Mouse (Mus musculus) forebrain, embryonic 12.5 days (tissue): Measurements from ENCODE around the gene Akain1. TPM values are rescaled to one million over a fixed set of nuclear protein-coding genes. Genes with fewer than 3 reads are reported as not detected.
A peak's percentile ranks its signal among the peaks of the same experiment; 100 is the strongest.

Experiments
- ATAC-seq: fragments of 200-750 bp; cut with Nextera tagmentation; 2 replicates; pipeline ENCODE4 v1.8.0; 2017; ENCODE audit warnings: moderate TSS enrichment; ENCODE audit not compliant: low FRiP score
- H3K27ac ChIP-seq: fragments of 300-500 bp; sonication (generic); 2 replicates; pipeline ENCODE4 v1.5.1; 2016; ENCODE audit warnings: mild to moderate bottlenecking
- H3K27me3 ChIP-seq: fragments of 300-500 bp; sonication (generic); 2 replicates; pipeline ENCODE4 v1.6.1; 2016; ENCODE audit warnings: mild to moderate bottlenecking
- H3K36me3 ChIP-seq: fragments of 300-500 bp; sonication (generic); replicated peaks from 2 replicates; pipeline ENCODE4 v1.6.1; 2016; ENCODE audit warnings: mild to moderate bottlenecking
- H3K4me1 ChIP-seq: fragments of 300-500 bp; sonication (generic); 2 replicates; pipeline ENCODE4 v1.6.1; 2016
- H3K4me2 ChIP-seq: fragments of 300-500 bp; sonication (generic); 2 replicates; pipeline ENCODE4 v1.6.1; 2016; ENCODE audit warnings: mild to moderate bottlenecking, moderate library complexity
- H3K4me3 ChIP-seq: fragments of 300-500 bp; sonication (generic); replicated peaks from 2 replicates; pipeline ENCODE4 v1.5.1; 2016; ENCODE audit warnings: mild to moderate bottlenecking
- H3K9ac ChIP-seq: fragments of 300-500 bp; sonication (generic); 2 replicates; pipeline ENCODE4 v1.6.1; 2016; ENCODE audit warnings: mild to moderate bottlenecking
- H3K9me3 ChIP-seq: fragments of 300-500 bp; sonication (generic); 2 replicates; pipeline ENCODE4 v1.6.1; 2016
- WGBS: fragments of 180-500 bp; shearing (Covaris S2); methylation state at CpG from one replicate; pipeline ENCODE4 v1.1.7; 2016; 5-methylcytosine and 5-hydroxymethylcytosine counted together
- polyA plus RNA-seq: library from polyadenylated mRNA; unstranded; fragments of >200 nt; fragmentation: Nextera tagmentation; extraction: Ambion mirVana; gene quantifications from 2 replicates; pipeline ENCODE4 v1.2.1, GENCODE M21; 2016

The Akain1 gene
- polyA plus RNA-seq, 1 experiment from 2014 or later: 0.10 TPM

GRCm38 (mm10) chr17:69488826-69489225, 49.7 kb downstream of the Akain1 start:
- H3K9me3 ChIP-seq: no peaks in the 10 kb centered on the region
- H3K4me3 ChIP-seq: no peak overlapping the region
- ATAC-seq: no peak
- H3K4me1 ChIP-seq: no peaks in the 10 kb centered on the region
- 94% methylated on average over 5 of the region's 5 CpGs for WGBS
- H3K36me3 ChIP-seq: no peaks in the 10 kb centered on the region
- H3K4me2 ChIP-seq: no peak overlapping the region
- no peak overlapping the region for H3K27ac ChIP-seq
- H3K27me3 ChIP-seq: no peaks in the 10 kb centered on the region
- no peak overlapping the region for H3K9ac ChIP-seq

GRCm38 (mm10) chr17:69492368-69492767, 53.2 kb downstream of the Akain1 start:
- H3K27ac ChIP-seq: no peak overlapping the region
- ATAC-seq: no peak
- H3K9ac ChIP-seq: no peak overlapping the region
- no peaks in the 10 kb centered on the region for H3K9me3 ChIP-seq
- H3K4me1 ChIP-seq: no peaks in the 10 kb centered on the region
- no peaks in the 10 kb centered on the region for H3K27me3 ChIP-seq
- no peaks in the 10 kb centered on the region for H3K36me3 ChIP-seq
- 75% methylated on average over 6 of the region's 6 CpGs for WGBS
- no peak overlapping the region for H3K4me3 ChIP-seq
- no peak overlapping the region for H3K4me2 ChIP-seq

GRCm38 (mm10) chr17:69495531-69495930, 56.4 kb downstream of the Akain1 start:
- Histone ChIP-seq H3K4me1 (no peaks in the 10 kb centered on the region), H3K27me3 (no peaks in the 10 kb centered on the region), H3K9ac (no peak overlapping the region), H3K4me3 (no peak overlapping the region), H3K9me3 (no peaks in the 10 kb centered on the region), H3K4me2 (no peak overlapping the region), H3K27ac (no peak overlapping the region), H3K36me3 (no peaks in the 10 kb centered on the region)
- 52% methylated on average over 2 of the region's 2 CpGs for WGBS
- no peak for ATAC-seq

GRCm38 (mm10) chr17:69496125-69496524, 57.0 kb downstream of the Akain1 start:
- 86% methylated on average over 3 of the region's 3 CpGs for WGBS
- ATAC-seq: no peak
- no peaks in the 10 kb centered on the region for H3K9me3 ChIP-seq
- no peaks in the 10 kb centered on the region for H3K4me1 ChIP-seq
- H3K9ac ChIP-seq: no peak overlapping the region
- H3K4me2 ChIP-seq: no peak overlapping the region
- no peak overlapping the region for H3K27ac ChIP-seq
- H3K4me3 ChIP-seq: no peak overlapping the region
- H3K36me3 ChIP-seq: no peaks in the 10 kb centered on the region
- no peaks in the 10 kb centered on the region for H3K27me3 ChIP-seq

GRCm38 (mm10) chr17:69497315-69497714, 58.2 kb downstream of the Akain1 start:
- Histone ChIP-seq H3K9me3 (no peaks in the 10 kb centered on the region), H3K9ac (no peak overlapping the region), H3K36me3 (no peaks in the 10 kb centered on the region), H3K27me3 (no peaks in the 10 kb centered on the region), H3K27ac (no peak overlapping the region), H3K4me1 (no peaks in the 10 kb centered on the region), H3K4me2 (no peak overlapping the region), H3K4me3 (no peak overlapping the region)
- ATAC-seq: no peak
- WGBS: 62% methylated on average over 4 of the region's 4 CpGs

- no peaks in the 10 kb centered on the region for H3K27me3 ChIP-seq
- no peak overlapping the region for H3K27ac ChIP-seq
- ATAC-seq: no peak
- WGBS: 59% methylated on average over 2 of the region's 2 CpGs
- no peaks in the 10 kb centered on the region for H3K4me1 ChIP-seq
- H3K4me3 ChIP-seq: no peak overlapping the region
- H3K9me3 ChIP-seq: no peaks in the 10 kb centered on the region
- no peak overlapping the region for H3K9ac ChIP-seq
- H3K36me3 ChIP-seq: no peaks in the 10 kb centered on the region
- no peak overlapping the region for H3K4me2 ChIP-seq
Measured at GRCm38 (mm10) chr17:69498913-69499312, 59.8 kb downstream of the Akain1 start.

- no peaks in the 10 kb centered on the region for H3K4me1 ChIP-seq
- WGBS: 19% methylated on average over 5 of the region's 6 CpGs
- H3K4me3 ChIP-seq: no peak overlapping the region
- no peaks in the 10 kb centered on the region for H3K9me3 ChIP-seq
- H3K36me3 ChIP-seq: no peaks in the 10 kb centered on the region
- no peak overlapping the region for H3K27ac ChIP-seq
- ATAC-seq: peak; percentile 70
- H3K4me2 ChIP-seq: no peak overlapping the region
- H3K27me3 ChIP-seq: no peaks in the 10 kb centered on the region
- no peak overlapping the region for H3K9ac ChIP-seq
Measured at GRCm38 (mm10) chr17:69499441-69499840, 60.3 kb downstream of the Akain1 start.

- H3K27ac ChIP-seq: no peak overlapping the region
- ATAC-seq: no peak
Measured at GRCm38 (mm10) chr17:69506070-69506469, 66.9 kb downstream of the Akain1 start.

GRCm38 (mm10) chr17:69516344-69516907, 77.3 kb downstream of the Akain1 start:
- ATAC-seq: no peak
- H3K4me1 ChIP-seq: no peaks in the 10 kb centered on the region
- no peak overlapping the region for H3K4me2 ChIP-seq
- no peaks in the 10 kb centered on the region for H3K27me3 ChIP-seq
- no peaks in the 10 kb centered on the region for H3K9me3 ChIP-seq
- no peak overlapping the region for H3K9ac ChIP-seq
- no peak overlapping the region for H3K4me3 ChIP-seq
- no peaks in the 10 kb centered on the region for H3K36me3 ChIP-seq
- H3K27ac ChIP-seq: no peak overlapping the region
- WGBS: 87% methylated on average over 4 of the region's 4 CpGs

More at GRCm38 (mm10) chr17:69506070-69506469, 66.9 kb downstream of the Akain1 start:
- H3K9me3 ChIP-seq: no peaks in the 10 kb centered on the region
- no peak overlapping the region for H3K4me3 ChIP-seq
- no peaks in the 10 kb centered on the region for H3K4me1 ChIP-seq
- no peak overlapping the region for H3K4me2 ChIP-seq
- no peaks in the 10 kb centered on the region for H3K27me3 ChIP-seq
- no peak overlapping the region for H3K9ac ChIP-seq
- H3K36me3 ChIP-seq: no peaks in the 10 kb centered on the region
- WGBS: 46% methylated on average over 3 of the region's 3 CpGs

- H3K27ac ChIP-seq: no peak overlapping the region
- WGBS: 65% methylated on average over 5 of the region's 5 CpGs
- H3K9ac ChIP-seq: no peak overlapping the region
- no peak overlapping the region for H3K4me2 ChIP-seq
- H3K27me3 ChIP-seq: no peaks in the 10 kb centered on the region
- no peaks in the 10 kb centered on the region for H3K4me1 ChIP-seq
- no peak overlapping the region for H3K4me3 ChIP-seq
- no peak for ATAC-seq
- H3K36me3 ChIP-seq: no peaks in the 10 kb centered on the region
- H3K9me3 ChIP-seq: no peaks in the 10 kb centered on the region
Measured at GRCm38 (mm10) chr17:69531472-69531871, 92.3 kb downstream of the Akain1 start.

Other genes starting within 250 kb of the Akain1 start
- 35.8 and 36.6 TPM in 2 replicates for gene Zbtb14, start 56.3 kb upstream of the Akain1 start, polyA plus RNA-seq